Comparison of ENCODE assay signal across 28 mouse cellular contexts in genomic region chr6:117576021-117576420, GRCm38 (mm10).
A peak's percentile ranks its signal among the peaks of the same experiment; 100 is the strongest.
DNase-seq lines count a peak whose midpoint lies in the region; ATAC-seq lines count a peak whose summit lies in the region.
"Had no signal": no experiment of that assay in that cellular context is flagged by ENCODE, and none has a peak within 500 bp of the region (broad histone marks: within the 10 kb centered on the region; RNA-seq: fewer than 3 reads in every experiment).

No protein-coding gene starts in this region.

- peak; percentile 8 for DNase-seq in forebrain, embryonic 11.5 days (ENCODE audit: low spot score)
- DNase-seq in forebrain, embryonic 14.5 days (ENCODE audit: low spot score) = no peak
- DNase-seq in hindbrain, embryonic 10.5 days (ENCODE audit: low spot score) = peak; percentile 0
- DNase-seq in testis, postnatal 10 days (ENCODE audit: low spot score) = peak; percentile 21
- no peak for DNase-seq in testis, postnatal 14 days (ENCODE audit: low spot score)
- DNase-seq: adrenal gland, adult 8-10 months; adrenal gland, postnatal 25 days; cerebellum, adult 11-12 months; cerebellum, adult 8-10 months; cerebellum, postnatal 10 days; cerebellum, postnatal 36 days; embryo, embryonic 11 days; forebrain, postnatal 0 days; gastrocnemius, postnatal 25 days; heart, adult 2 months; heart, postnatal 10 days; heart, postnatal 4 days had no signal

- no peaks in the 10 kb centered on the region for H3K9me3 ChIP-seq in forebrain, embryonic 11.5 days (ENCODE audit: control insufficient read depth, low read length)
- H3K9me3 ChIP-seq in forebrain, embryonic 14.5 days (replicated peaks; ENCODE audit: control insufficient read depth, low read length) = no peaks in the 10 kb centered on the region
- no peaks in the 10 kb centered on the region for H3K9me3 ChIP-seq in hindbrain, embryonic 10.5 days
- H3K9me3 ChIP-seq in hindbrain, embryonic 12.5 days (replicated peaks) = no peaks in the 10 kb centered on the region
- H3K9me3 ChIP-seq: embryonic facial prominence, embryonic 10.5 days; embryonic facial prominence, embryonic 13.5 days; forebrain, embryonic 13.5 days; heart, embryonic 15.5 days; hindbrain, embryonic 13.5 days; intestine, embryonic 15.5 days had no signal

- no peak overlapping the region for H3K9ac ChIP-seq in forebrain, embryonic 11.5 days (ENCODE audit: low read length)
- no peak overlapping the region for H3K9ac ChIP-seq in forebrain, embryonic 14.5 days (ENCODE audit: low read length)
- no peak overlapping the region for H3K9ac ChIP-seq in hindbrain, embryonic 12.5 days
- H3K9ac ChIP-seq: embryonic facial prominence, embryonic 13.5 days; forebrain, embryonic 13.5 days; forebrain, postnatal 0 days; heart, embryonic 15.5 days; hindbrain, embryonic 13.5 days; intestine, embryonic 15.5 days had no signal

- WGBS in forebrain, embryonic 11.5 days = 92% methylated on average over 9 of the region's 9 CpGs
- WGBS in forebrain, embryonic 14.5 days = 92% methylated on average over 9 of the region's 9 CpGs
- 93% methylated on average over 9 of the region's 9 CpGs for WGBS in hindbrain, embryonic 10.5 days
- WGBS in hindbrain, embryonic 12.5 days = 93% methylated on average over 9 of the region's 9 CpGs

- no peak for ATAC-seq in forebrain, embryonic 11.5 days (replicated peaks; ENCODE audit: low FRiP score)
- ATAC-seq in forebrain, embryonic 14.5 days = no peak
- ATAC-seq in hindbrain, embryonic 12.5 days (ENCODE audit: low FRiP score) = no peak
- ATAC-seq: activated CD4-positive, CD25-positive, alpha-beta regulatory T cell, adult 4 months; forebrain, embryonic 13.5 days; forebrain, postnatal 0 days; hindbrain, embryonic 16.5 days; intestine, embryonic 15.5 days had no signal

- no peak overlapping the region for H3K4me3 ChIP-seq in forebrain, embryonic 11.5 days (ENCODE audit: low read depth, low read length)
- H3K4me3 ChIP-seq in forebrain, embryonic 14.5 days (ENCODE audit: low read depth, low read length) = no peak overlapping the region
- H3K4me3 ChIP-seq in hindbrain, embryonic 10.5 days = no peak overlapping the region
- H3K4me3 ChIP-seq in hindbrain, embryonic 12.5 days = no peak overlapping the region
- H3K4me3 ChIP-seq: embryonic facial prominence, embryonic 10.5 days; embryonic facial prominence, embryonic 13.5 days; erythroblast, embryonic 14.5 days; forebrain, embryonic 13.5 days; heart, adult 2 months; heart, embryonic 15.5 days; hindbrain, embryonic 13.5 days; intestine, embryonic 15.5 days had no signal

- H3K27ac ChIP-seq in forebrain, embryonic 11.5 days (ENCODE audit: low read depth, low read length) = no peak overlapping the region
- H3K27ac ChIP-seq in forebrain, embryonic 14.5 days (ENCODE audit: low read depth, low read length) = no peak overlapping the region
- H3K27ac ChIP-seq in hindbrain, embryonic 10.5 days = no peak overlapping the region
- no peak overlapping the region for H3K27ac ChIP-seq in hindbrain, embryonic 12.5 days
- H3K27ac ChIP-seq: embryonic facial prominence, embryonic 13.5 days; forebrain, embryonic 13.5 days; heart, adult 2 months; heart, embryonic 15.5 days; hindbrain, embryonic 13.5 days; intestine, embryonic 15.5 days had no signal

- no peak overlapping the region for H3K4me2 ChIP-seq in forebrain, embryonic 11.5 days (ENCODE audit: low read depth, low read length, severe bottlenecking)
- H3K4me2 ChIP-seq in forebrain, embryonic 14.5 days (ENCODE audit: low read length) = no peak overlapping the region
- no peak overlapping the region for H3K4me2 ChIP-seq in hindbrain, embryonic 12.5 days (replicated peaks)
- H3K4me2 ChIP-seq: embryonic facial prominence, embryonic 13.5 days; forebrain, embryonic 13.5 days; heart, embryonic 11.5 days; heart, embryonic 15.5 days; hindbrain, embryonic 13.5 days; intestine, embryonic 15.5 days had no signal

- no peaks in the 10 kb centered on the region for H3K4me1 ChIP-seq in forebrain, embryonic 11.5 days (replicated peaks; ENCODE audit: control insufficient read depth, insufficient read depth, low read length)
- H3K4me1 ChIP-seq in forebrain, embryonic 14.5 days (ENCODE audit: control insufficient read depth, insufficient read depth, low read length) = peaks cover 3% of the 10 kb centered on the region; the same call in 1 of the 2 replicates
- peaks cover under 1% of the 10 kb centered on the region for H3K4me1 ChIP-seq in hindbrain, embryonic 10.5 days (replicated peaks)
- peaks cover 6% of the 10 kb centered on the region; the same call in 1 of the 2 replicates for H3K4me1 ChIP-seq in hindbrain, embryonic 12.5 days
- H3K4me1 ChIP-seq: forebrain, embryonic 13.5 days; intestine, embryonic 15.5 days had no signal

- H3K36me3 ChIP-seq in forebrain, embryonic 11.5 days (ENCODE audit: control insufficient read depth, insufficient read depth, low read length) = no peaks in the 10 kb centered on the region
- H3K36me3 ChIP-seq in forebrain, embryonic 14.5 days (ENCODE audit: control insufficient read depth, insufficient read depth, low read length) = no peaks in the 10 kb centered on the region
- no peaks in the 10 kb centered on the region for H3K36me3 ChIP-seq in hindbrain, embryonic 10.5 days
- H3K36me3 ChIP-seq in hindbrain, embryonic 12.5 days = no peaks in the 10 kb centered on the region
- H3K36me3 ChIP-seq: embryonic facial prominence, embryonic 10.5 days; embryonic facial prominence, embryonic 13.5 days; heart, embryonic 15.5 days; hindbrain, embryonic 13.5 days; intestine, embryonic 15.5 days had no signal

- no peaks in the 10 kb centered on the region for H3K27me3 ChIP-seq in forebrain, embryonic 11.5 days (ENCODE audit: control insufficient read depth, insufficient read depth, low read length)
- H3K27me3 ChIP-seq in forebrain, embryonic 14.5 days (replicated peaks; ENCODE audit: control insufficient read depth, insufficient read depth, low read length) = no peaks in the 10 kb centered on the region
- H3K27me3 ChIP-seq in hindbrain, embryonic 10.5 days (ENCODE audit: insufficient read depth, poor library complexity, severe bottlenecking) = no peaks in the 10 kb centered on the region
- no peaks in the 10 kb centered on the region for H3K27me3 ChIP-seq in hindbrain, embryonic 12.5 days
- H3K27me3 ChIP-seq: embryonic facial prominence, embryonic 13.5 days; forebrain, embryonic 13.5 days; heart, embryonic 15.5 days; hindbrain, embryonic 13.5 days; intestine, embryonic 15.5 days had no signal

Comparison
In these comparisons a context has a peak if more than half of its experiments do, and no peak if none do; other contexts are left out.
1. DNase-seq: peak in forebrain, embryonic 11.5 days (single experiment), hindbrain, embryonic 10.5 days (single experiment) and testis, postnatal 10 days (single experiment); none in forebrain, embryonic 14.5 days (single experiment) and testis, postnatal 14 days (single experiment).